Mouse (Mus musculus): ENCODE measurements around the gene Cbx1. TPM values are rescaled to one million over a fixed set of nuclear protein-coding genes. Genes with fewer than 3 reads are reported as not detected.
"Not testable (repeated sequence)": the region's sequence is repeated elsewhere in the genome, so short reads cannot be mapped to it uniquely, and the experiment has no call there.

Gene Cbx1
- polyA plus RNA-seq, 1 experiment from 2014 or later, result 102 TPM

- WGBS, result 94% methylated on average over 2 of the region's 2 CpGs
These were observed 10.6 kb downstream of the Cbx1 start for GRCm38 (mm10) chr11:96799511-96799910.

GRCm38 (mm10) chr11:96805606-96806005, 16.7 kb downstream of the Cbx1 start:
- 94% methylated on average over 5 of the region's 5 CpGs for WGBS
- 0 out of 2 replicates have a peak, but pooled peaks cover 2% of the 10 kb centered on the region for H3K4me1 ChIP-seq
- ATAC-seq (replicated peaks), result no peak
- H3K4me3 ChIP-seq, result no peak overlapping the region
- peaks cover 93% of the 10 kb centered on the region for H3K36me3 ChIP-seq
- H3K27me3 ChIP-seq, result no peaks in the 10 kb centered on the region
- no peak overlapping the region for H3K9ac ChIP-seq (replicated peaks)
- H3K9me3 ChIP-seq, result no peaks in the 10 kb centered on the region
- no peak overlapping the region for H3K4me2 ChIP-seq (replicated peaks)
- H3K27ac ChIP-seq (replicated peaks), result no peak overlapping the region

More at GRCm38 (mm10) chr11:96799511-96799910, 10.6 kb downstream of the Cbx1 start:
- no peak overlapping the region for H3K4me3 ChIP-seq
- no peaks in the 10 kb centered on the region for H3K9me3 ChIP-seq
- H3K9ac ChIP-seq (replicated peaks), result no peak overlapping the region
- ATAC-seq (replicated peaks), result no peak
- no peak overlapping the region for H3K4me2 ChIP-seq (replicated peaks)
- no peak overlapping the region for H3K27ac ChIP-seq (replicated peaks)
- H3K36me3 ChIP-seq, result peaks cover 47% of the 10 kb centered on the region
- 0 out of 2 replicates have a peak, but pooled peaks cover 7% of the 10 kb centered on the region for H3K4me1 ChIP-seq
- H3K27me3 ChIP-seq, result no peaks in the 10 kb centered on the region

GRCm38 (mm10) chr11:96808066-96808465, 19.1 kb downstream of the Cbx1 start:
- Histone ChIP-seq H3K4me3 (no peak overlapping the region), H3K27me3 (no peaks in the 10 kb centered on the region), H3K36me3 (peaks cover 82% of the 10 kb centered on the region), H3K27ac (replicated peaks) (no peak overlapping the region), H3K4me2 (replicated peaks) (no peak overlapping the region), H3K9ac (replicated peaks) (no peak overlapping the region), H3K9me3 (no peaks in the 10 kb centered on the region), H3K4me1 (no peaks in the 10 kb centered on the region)
- no peak for ATAC-seq (replicated peaks)
- 50% methylated on average over 1 of the region's 1 CpGs for WGBS

GRCm38 (mm10) chr11:96809562-96810235, 20.8 kb downstream of the Cbx1 start:
- Histone ChIP-seq H3K27ac (replicated peaks) (no peak overlapping the region), H3K9ac (replicated peaks) (no peak overlapping the region), H3K36me3 (peaks cover 65% of the 10 kb centered on the region), H3K27me3 (no peaks in the 10 kb centered on the region), H3K4me1 (no peaks in the 10 kb centered on the region), H3K4me3 (no peak overlapping the region), H3K9me3 (no peaks in the 10 kb centered on the region), H3K4me2 (replicated peaks) (no peak overlapping the region)
- WGBS, result 85% methylated on average over 6 of the region's 6 CpGs
- ATAC-seq (replicated peaks), result no peak

GRCm38 (mm10) chr11:96811188-96811587, 22.3 kb downstream of the Cbx1 start:
- 87% methylated on average over 1 of the region's 1 CpGs for WGBS
- H3K27me3 ChIP-seq; H3K27ac ChIP-seq (replicated peaks); H3K4me2 ChIP-seq (replicated peaks); H3K9me3 ChIP-seq; ATAC-seq (replicated peaks); H3K4me3 ChIP-seq; H3K9ac ChIP-seq (replicated peaks); H3K4me1 ChIP-seq: not testable (repeated sequence)
- H3K36me3 ChIP-seq, result peaks cover 58% of the 10 kb centered on the region

GRCm38 (mm10) chr11:96813455-96813854, 24.5 kb downstream of the Cbx1 start:
- 92% methylated on average over 4 of the region's 4 CpGs for WGBS
- no peak overlapping the region for H3K4me2 ChIP-seq (replicated peaks)
- ATAC-seq (replicated peaks), result no peak
- no peak overlapping the region for H3K4me3 ChIP-seq
- no peak overlapping the region for H3K9ac ChIP-seq (replicated peaks)
- H3K36me3 ChIP-seq, result peaks cover 62% of the 10 kb centered on the region
- H3K27me3 ChIP-seq, result no peaks in the 10 kb centered on the region
- H3K4me1 ChIP-seq, result no peaks in the 10 kb centered on the region
- H3K9me3 ChIP-seq, result no peaks in the 10 kb centered on the region
- H3K27ac ChIP-seq (replicated peaks), result no peak overlapping the region

GRCm38 (mm10) chr11:96813920-96814319, 25.0 kb downstream of the Cbx1 start:
- Histone ChIP-seq H3K27ac (replicated peaks) (no peak overlapping the region), H3K4me2 (replicated peaks) (no peak overlapping the region), H3K9me3 (no peaks in the 10 kb centered on the region), H3K4me1 (no peaks in the 10 kb centered on the region), H3K4me3 (no peak overlapping the region), H3K27me3 (no peaks in the 10 kb centered on the region), H3K36me3 (peaks cover 62% of the 10 kb centered on the region), H3K9ac (replicated peaks) (no peak overlapping the region)
- ATAC-seq (replicated peaks), result no peak
- 88% methylated on average over 5 of the region's 5 CpGs for WGBS

GRCm38 (mm10) chr11:96814443-96814842, 25.5 kb downstream of the Cbx1 start:
- no peak for ATAC-seq (replicated peaks)
- H3K4me3 ChIP-seq, result no peak overlapping the region
- H3K36me3 ChIP-seq, result peaks cover 62% of the 10 kb centered on the region
- 85% methylated on average over 2 of the region's 2 CpGs for WGBS
- no peak overlapping the region for H3K4me2 ChIP-seq (replicated peaks)
- H3K27me3 ChIP-seq, result no peaks in the 10 kb centered on the region
- H3K9ac ChIP-seq (replicated peaks), result no peak overlapping the region
- no peak overlapping the region for H3K27ac ChIP-seq (replicated peaks)
- no peaks in the 10 kb centered on the region for H3K4me1 ChIP-seq
- no peaks in the 10 kb centered on the region for H3K9me3 ChIP-seq

- Histone ChIP-seq H3K4me3 (no peak overlapping the region), H3K9ac (replicated peaks) (no peak overlapping the region), H3K27me3 (no peaks in the 10 kb centered on the region), H3K4me1 (no peaks in the 10 kb centered on the region), H3K9me3 (no peaks in the 10 kb centered on the region), H3K4me2 (replicated peaks) (no peak overlapping the region), H3K27ac (replicated peaks) (no peak overlapping the region), H3K36me3 (peaks cover 64% of the 10 kb centered on the region)
- WGBS, result 95% methylated on average over 2 of the region's 2 CpGs
- no peak for ATAC-seq (replicated peaks)
These were observed 27.0 kb downstream of the Cbx1 start for GRCm38 (mm10) chr11:96815895-96816294.

GRCm38 (mm10) chr11:96816494-96816893, 27.6 kb downstream of the Cbx1 start:
- Histone ChIP-seq H3K9ac (replicated peaks) (no peak overlapping the region), H3K4me3 (no peak overlapping the region), H3K4me1 (no peaks in the 10 kb centered on the region), H3K9me3 (no peaks in the 10 kb centered on the region), H3K36me3 (peaks cover 65% of the 10 kb centered on the region), H3K27ac (replicated peaks) (no peak overlapping the region), H3K4me2 (replicated peaks) (no peak overlapping the region), H3K27me3 (no peaks in the 10 kb centered on the region)
- ATAC-seq (replicated peaks), result no peak
- WGBS, result 95% methylated on average over 1 of the region's 1 CpGs

- H3K4me1 ChIP-seq, result no peaks in the 10 kb centered on the region
- peaks cover 67% of the 10 kb centered on the region for H3K36me3 ChIP-seq
- H3K9ac ChIP-seq (replicated peaks), result no peak overlapping the region
- 59% methylated on average over 5 of the region's 5 CpGs for WGBS
- H3K27ac ChIP-seq (replicated peaks), result no peak overlapping the region
- ATAC-seq (replicated peaks), result no peak
- no peak overlapping the region for H3K4me2 ChIP-seq (replicated peaks)
- no peaks in the 10 kb centered on the region for H3K9me3 ChIP-seq
- H3K27me3 ChIP-seq, result no peaks in the 10 kb centered on the region
- H3K4me3 ChIP-seq, result no peak overlapping the region
These were observed 28.1 kb downstream of the Cbx1 start for GRCm38 (mm10) chr11:96816979-96817378.

GRCm38 (mm10) chr11:96818128-96818710, 29.3 kb downstream of the Cbx1 start:
- WGBS, result 82% methylated on average over 8 of the region's 8 CpGs
- Histone ChIP-seq H3K4me3 (no peak overlapping the region), H3K9me3 (no peaks in the 10 kb centered on the region), H3K36me3 (peaks cover 67% of the 10 kb centered on the region), H3K27ac (replicated peaks) (no peak overlapping the region), H3K9ac (replicated peaks) (no peak overlapping the region), H3K4me2 (replicated peaks) (no peak overlapping the region), H3K27me3 (no peaks in the 10 kb centered on the region), H3K4me1 (peaks cover 7% of the 10 kb centered on the region)
- no peak for ATAC-seq (replicated peaks)

- Histone ChIP-seq H3K27ac (replicated peaks) (no peak overlapping the region), H3K4me1 (peaks cover 43% of the 10 kb centered on the region), H3K9me3 (no peaks in the 10 kb centered on the region), H3K4me2 (replicated peaks) (no peak overlapping the region), H3K9ac (replicated peaks) (no peak overlapping the region), H3K4me3 (no peak overlapping the region), H3K27me3 (no peaks in the 10 kb centered on the region), H3K36me3 (peaks cover 59% of the 10 kb centered on the region)
- 91% methylated on average over 10 of the region's 10 CpGs for WGBS
- no peak for ATAC-seq (replicated peaks)
These were observed 33.0 kb downstream of the Cbx1 start for GRCm38 (mm10) chr11:96821956-96822355.

All from forebrain, embryonic 15.5 days (tissue).